Mouse (Mus musculus) testis, adult 2 months (tissue): ENCODE results near the gene Ift122.

ENCODE experiments used
- CTCF ChIP-seq: fragments of 200-500 bp; IDR thresholded peaks from 2 replicates; pipeline ENCODE4 v1.5.1; 2012; ENCODE audit warnings: low read depth, mild to moderate bottlenecking, inconsistent platforms, low read length, moderate library complexity; ENCODE audit not compliant: control insufficient read depth, insufficient read depth, insufficient replicate concordance
- POLR2A ChIP-seq: fragments of 200-500 bp; IDR thresholded peaks from 2 replicates; pipeline ENCODE4 v1.6.1; 2012; ENCODE audit warnings: low read depth, mild to moderate bottlenecking, inconsistent platforms, low read length, moderate library complexity; ENCODE audit not compliant: control insufficient read depth

- TF ChIP-seq CTCF, result no peak
- no peak for TF ChIP-seq POLR2A
Observed at GRCm38 (mm10) chr6:115935544-115935943, 82.3 kb downstream of the Ift122 start.
